Mouse (Mus musculus) lung, embryonic 15.5 days (tissue): ENCODE data around the gene Rps11. TPM values are rescaled to one million over a fixed set of nuclear protein-coding genes. Genes with fewer than 3 reads are reported as not detected.
"Not testable (repeated sequence)": the region's sequence is repeated elsewhere in the genome, so short reads cannot be mapped to it uniquely, and the experiment has no call there.

Experiments used
- ATAC-seq: fragments of 200-750 bp; cut with Nextera tagmentation; 2 replicates; pipeline ENCODE4 v1.8.0; 2017; ENCODE audit warnings: moderate number of reproducible peaks, borderline replicate concordance; ENCODE audit not compliant: low FRiP score, low TSS enrichment; ENCODE audit errors: extremely low read depth
- H3K27ac ChIP-seq: fragments of 300-500 bp; sonication (generic); 2 replicates; pipeline ENCODE4 v1.5.1; 2015; ENCODE audit warnings: moderate library complexity, mild to moderate bottlenecking, inconsistent platforms
- H3K27me3 ChIP-seq: fragments of 300-500 bp; sonication (generic); 2 replicates; pipeline ENCODE4 v1.6.1; 2015; ENCODE audit warnings: inconsistent platforms
- H3K36me3 ChIP-seq: fragments of 300-500 bp; sonication (generic); 2 replicates; pipeline ENCODE4 v1.6.1; 2015; ENCODE audit warnings: inconsistent platforms
- H3K4me1 ChIP-seq: fragments of 300-500 bp; sonication (generic); 2 replicates; pipeline ENCODE4 v1.6.1; 2015; ENCODE audit warnings: inconsistent platforms
- H3K4me2 ChIP-seq: fragments of 300-500 bp; sonication (generic); 2 replicates; pipeline ENCODE4 v1.6.1; 2015; ENCODE audit warnings: inconsistent platforms, mild to moderate bottlenecking, moderate library complexity
- H3K4me3 ChIP-seq: fragments of 300-500 bp; sonication (generic); 2 replicates; pipeline ENCODE4 v1.5.1; 2015; ENCODE audit warnings: mild to moderate bottlenecking, inconsistent platforms
- H3K9ac ChIP-seq: fragments of 300-500 bp; sonication (generic); 2 replicates; pipeline ENCODE4 v1.6.1; 2015; ENCODE audit warnings: inconsistent platforms
- H3K9me3 ChIP-seq: fragments of 300-500 bp; sonication (generic); 2 replicates; pipeline ENCODE4 v1.6.1; 2016; ENCODE audit warnings: inconsistent platforms
- WGBS: fragments of 180-500 bp; shearing (Covaris S2); methylation state at CpG from one replicate; pipeline ENCODE4 v1.1.7; 2015; 5-methylcytosine and 5-hydroxymethylcytosine counted together
- polyA plus RNA-seq: library from polyadenylated mRNA; unstranded; fragments of >200 nt; fragmentation: Nextera tagmentation; extraction: Ambion mirVana; gene quantifications from 2 replicates; pipeline ENCODE4 v1.2.1, GENCODE M21; 2015

The Rps11 gene
- polyA plus RNA-seq, 1 experiment from 2014 or later: 1,432 TPM

DNA sequence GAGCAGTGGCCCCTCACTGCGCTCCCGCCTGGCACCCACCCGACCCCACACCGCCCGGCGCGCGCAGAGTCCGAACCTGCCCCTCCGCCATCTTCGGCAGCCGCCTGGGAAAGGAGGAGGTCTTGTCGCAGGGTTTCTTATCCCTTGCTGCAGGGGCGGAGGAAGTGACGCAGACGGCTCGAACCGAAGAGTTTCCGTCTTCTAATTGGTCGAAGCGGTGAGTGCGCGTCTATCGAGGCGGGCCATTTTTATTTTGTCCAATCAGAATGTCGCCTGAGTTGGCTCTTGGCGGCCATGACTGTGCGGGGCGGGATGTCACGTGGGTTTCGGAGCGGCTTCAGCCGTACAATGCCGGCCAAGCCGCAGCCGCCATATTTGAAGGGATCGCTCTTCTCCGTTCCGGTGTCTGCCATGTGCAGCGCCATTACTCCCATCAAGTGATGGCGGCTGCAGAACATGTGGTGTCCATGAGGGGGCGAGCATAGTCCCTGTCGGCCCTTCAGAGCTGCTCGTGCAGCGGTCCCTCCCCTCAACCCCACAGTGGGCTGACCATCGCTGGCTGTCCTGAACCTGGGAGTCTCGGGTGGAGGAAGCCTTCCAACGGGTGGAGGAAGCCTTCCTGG is 4.5 kb upstream of the Rps11 start, which contains the start of gene Rpl13a:
TSS of gene Rpl13a (minus strand) at position 138 of the 623 bp plus-strand sequence.
- H3K36me3 ChIP-seq: peaks cover 25% of the 10 kb centered on the region
- H3K4me3 ChIP-seq: peak within 1 kb of the TSS; percentile 90
- H3K4me1 ChIP-seq: peaks cover 37% of the 10 kb centered on the region
- no peaks in the 10 kb centered on the region for H3K27me3 ChIP-seq
- H3K9me3 ChIP-seq: no peaks in the 10 kb centered on the region
- H3K27ac ChIP-seq: peak within 1 kb of the TSS; percentile 88
- ATAC-seq: peak; percentile 93
- peak within 1 kb of the TSS; percentile 81 for H3K4me2 ChIP-seq
- peak within 1 kb of the TSS; percentile 99 for H3K9ac ChIP-seq
- whole genome bisulfite sequencing: under 1% methylated on average over 48 of the region's 48 CpGs

- peaks cover 43% of the 10 kb centered on the region for H3K4me1 ChIP-seq
- peak overlapping the region; percentile 88 for H3K27ac ChIP-seq
- H3K27me3 ChIP-seq: no peaks in the 10 kb centered on the region
- WGBS: 2% methylated on average over 6 of the region's 6 CpGs
- peak overlapping the region; percentile 99 for H3K9ac ChIP-seq
- peak overlapping the region; percentile 81 for H3K4me2 ChIP-seq
- peak overlapping the region; percentile 90 for H3K4me3 ChIP-seq
- H3K36me3 ChIP-seq: peaks cover 28% of the 10 kb centered on the region
- no peaks in the 10 kb centered on the region for H3K9me3 ChIP-seq
- ATAC-seq: no peak
These were observed 3.5 kb upstream of the Rps11 start for GRCm38 (mm10) chr7:45127700-45128224.

- H3K4me2 ChIP-seq: peak overlapping the region; percentile 81
- H3K36me3 ChIP-seq: peaks cover 35% of the 10 kb centered on the region
- peaks cover 49% of the 10 kb centered on the region for H3K4me1 ChIP-seq
- no peak for ATAC-seq
- peak overlapping the region; percentile 88 for H3K27ac ChIP-seq
- peak overlapping the region; percentile 99 for H3K9ac ChIP-seq
- H3K4me3 ChIP-seq: peak overlapping the region; percentile 90
- H3K9me3 ChIP-seq: no peaks in the 10 kb centered on the region
- WGBS: 21% methylated on average over 21 of the region's 21 CpGs
- H3K27me3 ChIP-seq: no peaks in the 10 kb centered on the region
These were observed 2.8 kb upstream of the Rps11 start for GRCm38 (mm10) chr7:45126844-45127699.

DNA sequence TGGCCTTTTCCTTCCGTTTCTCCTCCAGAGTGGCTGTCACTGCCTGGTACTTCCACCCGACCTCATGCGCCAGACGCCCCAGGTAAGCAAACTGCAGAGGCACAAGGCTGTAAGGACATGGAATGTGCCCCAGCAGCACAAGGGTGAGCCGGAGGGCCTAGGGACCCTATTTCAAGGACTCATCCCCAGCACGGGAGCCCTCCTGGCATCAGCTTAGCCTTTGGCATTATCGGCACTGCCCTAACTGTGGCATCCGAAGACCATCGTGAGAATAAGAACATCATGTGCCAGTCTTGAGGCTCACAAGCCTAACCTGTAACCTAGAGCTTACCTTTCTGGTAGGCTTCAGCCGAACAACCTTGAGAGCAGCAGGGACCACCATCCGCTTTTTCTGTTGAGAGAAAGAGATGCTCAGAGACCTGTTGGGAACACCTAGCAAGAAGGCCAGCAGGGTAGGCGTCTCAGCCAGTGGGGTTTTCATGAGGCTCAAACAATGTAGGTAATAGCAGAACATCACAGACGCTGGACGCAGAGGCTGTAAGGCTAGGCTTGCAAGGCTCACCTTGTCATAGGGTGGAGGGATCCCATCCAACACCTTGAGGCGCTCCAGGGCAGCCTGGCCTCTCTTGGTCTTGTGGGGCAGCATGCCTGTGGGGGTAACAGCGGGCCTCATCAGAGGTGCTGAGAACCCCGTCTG is 2.1 kb upstream of the Rps11 start:
- H3K27ac ChIP-seq: peak overlapping the region; percentile 88
- peak overlapping the region; percentile 99 for H3K9ac ChIP-seq
- H3K36me3 ChIP-seq: peaks cover 42% of the 10 kb centered on the region
- peak overlapping the region; percentile 81 for H3K4me2 ChIP-seq
- H3K9me3 ChIP-seq: no peaks in the 10 kb centered on the region
- H3K4me1 ChIP-seq: peaks cover 57% of the 10 kb centered on the region
- 63% methylated on average over 17 of the region's 17 CpGs for WGBS
- ATAC-seq: no peak
- H3K27me3 ChIP-seq: no peaks in the 10 kb centered on the region
- peak overlapping the region; percentile 90 for H3K4me3 ChIP-seq

GRCm38 (mm10) chr7:45125649-45126048 is 1.4 kb upstream of the Rps11 start:
- H3K4me1 ChIP-seq: peaks cover 61% of the 10 kb centered on the region
- peak overlapping the region; percentile 88 for H3K27ac ChIP-seq
- H3K9ac ChIP-seq, ATAC-seq, H3K9me3 ChIP-seq, H3K27me3 ChIP-seq: not testable (repeated sequence)
- peak overlapping the region; percentile 1 for H3K4me3 ChIP-seq
- peak overlapping the region; percentile 81; the same call in 1 of the 2 replicates for H3K4me2 ChIP-seq
- 69% methylated on average over 5 of the region's 5 CpGs for WGBS
- peaks cover 49% of the 10 kb centered on the region for H3K36me3 ChIP-seq

GRCm38 (mm10) chr7:45125144-45125600 is 933 bp upstream of the Rps11 start:
- ATAC-seq: no peak
- peak overlapping the region; percentile 88 for H3K27ac ChIP-seq
- H3K4me3 ChIP-seq: peak overlapping the region; percentile 1
- H3K4me2 ChIP-seq: peak overlapping the region; percentile 49
- peaks cover 60% of the 10 kb centered on the region for H3K4me1 ChIP-seq
- 22% methylated on average over 7 of the region's 7 CpGs for WGBS
- H3K9ac ChIP-seq: 0 out of 2 replicates have a peak overlapping the region, but pooled peaks have one; percentile 20
- H3K9me3 ChIP-seq: no peaks in the 10 kb centered on the region
- H3K27me3 ChIP-seq: no peaks in the 10 kb centered on the region
- peaks cover 50% of the 10 kb centered on the region for H3K36me3 ChIP-seq

DNA sequence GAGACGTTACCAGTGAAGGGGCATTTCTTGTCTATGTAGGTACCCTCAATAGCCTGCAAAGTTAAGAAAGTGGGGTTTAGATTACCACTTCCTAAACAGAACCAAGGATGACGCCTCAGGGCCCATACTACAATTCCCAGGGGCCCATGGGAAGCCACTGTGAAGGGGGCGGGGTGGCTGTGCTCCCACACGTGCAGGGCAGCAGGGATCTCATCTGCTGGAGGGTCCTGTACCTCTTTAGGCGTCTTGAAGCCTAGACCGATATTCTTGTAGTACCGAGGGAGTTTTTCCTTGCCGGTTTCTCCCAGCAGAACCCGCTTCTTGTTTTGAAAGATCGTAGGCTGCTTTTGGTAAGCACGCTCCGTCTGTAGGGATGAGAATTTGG is 1.1 kb downstream of the Rps11 start:
- Histone ChIP-seq H3K27me3 (no peaks in the 10 kb centered on the region), H3K27ac (peak overlapping the region; percentile 84), H3K36me3 (peaks cover 65% of the 10 kb centered on the region), H3K4me1 (peaks cover 53% of the 10 kb centered on the region), H3K4me3 (peak overlapping the region; percentile 91), H3K9ac (peak overlapping the region; percentile 97), H3K4me2 (peak overlapping the region; percentile 61), H3K9me3 (no peaks in the 10 kb centered on the region)
- WGBS: 15% methylated on average over 12 of the region's 12 CpGs
- ATAC-seq: no peak

- peak overlapping the region; percentile 97 for H3K9ac ChIP-seq
- peak overlapping the region; percentile 61 for H3K4me2 ChIP-seq
- peak overlapping the region; percentile 26; the same call in 1 of the 2 replicates for H3K27ac ChIP-seq
- H3K4me3 ChIP-seq: peak overlapping the region; percentile 91
- ATAC-seq: no peak
- WGBS: 68% methylated on average over 15 of the region's 15 CpGs
- no peaks in the 10 kb centered on the region for H3K27me3 ChIP-seq
- H3K9me3 ChIP-seq: no peaks in the 10 kb centered on the region
- H3K4me1 ChIP-seq: peaks cover 53% of the 10 kb centered on the region
- peaks cover 71% of the 10 kb centered on the region for H3K36me3 ChIP-seq
These were observed 1.6 kb downstream of the Rps11 start for GRCm38 (mm10) chr7:45122561-45123185.

DNA sequence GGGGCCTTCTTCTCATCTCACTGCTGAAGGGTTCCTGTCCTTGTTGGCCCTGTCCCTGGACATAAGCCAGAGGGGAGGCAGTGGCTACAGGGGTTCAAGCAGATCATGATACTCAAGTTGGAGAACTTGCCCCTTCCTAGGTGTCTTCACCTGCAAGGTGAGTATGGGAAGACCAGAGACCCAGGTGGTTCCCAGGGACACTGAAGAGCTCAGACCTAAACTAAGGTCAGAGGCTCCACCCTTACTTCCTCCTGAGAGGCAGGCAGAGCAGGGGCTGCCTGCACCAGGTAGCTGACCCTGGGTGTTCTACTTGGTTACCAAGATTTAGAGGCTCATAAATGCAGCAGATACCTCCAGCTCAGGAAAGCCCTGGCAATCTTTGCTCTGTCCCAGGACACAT is 2.3 kb downstream of the Rps11 start:
- ATAC-seq: no peak
- Histone ChIP-seq H3K9me3 (no peaks in the 10 kb centered on the region), H3K4me2 (peak overlapping the region; percentile 22; the same call in 1 of the 2 replicates), H3K36me3 (peaks cover 68% of the 10 kb centered on the region), H3K4me3 (no peak overlapping the region), H3K27ac (peak overlapping the region; percentile 44), H3K27me3 (no peaks in the 10 kb centered on the region), H3K4me1 (peaks cover 48% of the 10 kb centered on the region), H3K9ac (no peak overlapping the region)

- peaks cover 43% of the 10 kb centered on the region for H3K4me1 ChIP-seq
- H3K27me3 ChIP-seq: no peaks in the 10 kb centered on the region
- no peak for ATAC-seq
- H3K9ac ChIP-seq: no peak overlapping the region
- H3K4me2 ChIP-seq: peak overlapping the region; percentile 22; the same call in 1 of the 2 replicates
- peaks cover 62% of the 10 kb centered on the region for H3K36me3 ChIP-seq
- H3K4me3 ChIP-seq: no peak overlapping the region
- no peaks in the 10 kb centered on the region for H3K9me3 ChIP-seq
- peak overlapping the region; percentile 44 for H3K27ac ChIP-seq
- 44% methylated on average over 8 of the region's 8 CpGs for WGBS
These were observed 2.8 kb downstream of the Rps11 start for GRCm38 (mm10) chr7:45121404-45121803.
